Comparison of ENCODE assay signal across 8 mouse cellular contexts in the genomic region with DNA sequence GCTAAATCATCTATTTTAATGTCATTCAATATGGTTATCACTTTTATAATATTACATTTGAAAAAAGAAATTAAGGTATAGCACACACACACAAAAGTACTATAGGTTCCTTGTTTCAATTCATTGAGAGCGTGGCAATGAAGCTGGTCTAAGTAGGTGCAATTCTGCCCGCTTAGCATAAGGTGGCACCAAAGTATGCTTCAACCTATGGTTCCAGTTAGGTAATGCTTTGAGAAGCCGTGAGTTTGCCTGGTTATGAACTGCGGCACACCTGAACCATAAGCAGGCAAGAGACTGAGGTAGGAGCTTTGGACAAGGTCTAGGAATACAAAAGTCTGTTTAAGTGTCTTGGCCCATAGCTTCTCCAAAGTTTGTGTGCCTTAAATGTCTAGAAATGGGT.
DNase-seq lines count a peak whose midpoint lies in the region; ATAC-seq lines count a peak whose summit lies in the region.

No protein-coding gene starts in this region.

- H3K27ac ChIP-seq in midbrain, embryonic 13.5 days: no peak overlapping the region
- H3K27ac ChIP-seq in midbrain, embryonic 10.5 days (replicated peaks): no peak overlapping the region
- H3K27ac ChIP-seq in embryonic facial prominence, embryonic 11.5 days (replicated peaks; ENCODE audit: low read depth, low read length): no peak overlapping the region
- H3K27ac ChIP-seq in kidney, embryonic 15.5 days: no peak overlapping the region
- no peak overlapping the region for H3K27ac ChIP-seq in stomach, embryonic 15.5 days

- no peak for DNase-seq in midbrain, embryonic 10.5 days (ENCODE audit: low spot score)
- DNase-seq in T-cell, adult 2 months (ENCODE audit: low spot score): peak; percentile 59
- DNase-seq in embryonic facial prominence, embryonic 11.5 days (ENCODE audit: low spot score): peak; percentile 69
- DNase-seq in lung, postnatal 25 days (ENCODE audit: low spot score): peak; percentile 42
- no peak for DNase-seq in ovary, postnatal 36 days (ENCODE audit: low spot score)

- H3K4me3 ChIP-seq in midbrain, embryonic 13.5 days (replicated peaks): no peak overlapping the region
- no peak overlapping the region for H3K4me3 ChIP-seq in midbrain, embryonic 10.5 days
- H3K4me3 ChIP-seq in embryonic facial prominence, embryonic 11.5 days (ENCODE audit: low read depth, low read length): no peak overlapping the region
- H3K4me3 ChIP-seq in kidney, embryonic 15.5 days (replicated peaks): no peak overlapping the region
- H3K4me3 ChIP-seq in stomach, embryonic 15.5 days (replicated peaks): no peak overlapping the region

- no peaks in the 10 kb centered on the region for H3K27me3 ChIP-seq in midbrain, embryonic 13.5 days
- no peaks in the 10 kb centered on the region for H3K27me3 ChIP-seq in midbrain, embryonic 10.5 days (ENCODE audit: low read depth, poor library complexity, severe bottlenecking)
- no peaks in the 10 kb centered on the region for H3K27me3 ChIP-seq in embryonic facial prominence, embryonic 11.5 days (ENCODE audit: control insufficient read depth, insufficient read depth, low read length)
- H3K27me3 ChIP-seq in kidney, embryonic 15.5 days: no peaks in the 10 kb centered on the region
- no peaks in the 10 kb centered on the region for H3K27me3 ChIP-seq in stomach, embryonic 15.5 days (replicated peaks)

- H3K9me3 ChIP-seq in midbrain, embryonic 13.5 days: no peaks in the 10 kb centered on the region
- no peaks in the 10 kb centered on the region for H3K9me3 ChIP-seq in midbrain, embryonic 10.5 days (replicated peaks)
- no peaks in the 10 kb centered on the region for H3K9me3 ChIP-seq in embryonic facial prominence, embryonic 11.5 days (replicated peaks; ENCODE audit: control insufficient read depth, low read length)
- H3K9me3 ChIP-seq in kidney, embryonic 15.5 days (replicated peaks): no peaks in the 10 kb centered on the region
- no peaks in the 10 kb centered on the region for H3K9me3 ChIP-seq in stomach, embryonic 15.5 days

- WGBS in midbrain, embryonic 13.5 days: 32% methylated on average over 4 of the region's 4 CpGs
- WGBS in midbrain, embryonic 10.5 days: 41% methylated on average over 4 of the region's 4 CpGs
- WGBS in embryonic facial prominence, embryonic 11.5 days: 26% methylated on average over 4 of the region's 4 CpGs
- 14% methylated on average over 4 of the region's 4 CpGs for whole genome bisulfite sequencing in kidney, embryonic 15.5 days
- WGBS in stomach, embryonic 15.5 days: 18% methylated on average over 4 of the region's 4 CpGs

- H3K36me3 ChIP-seq in midbrain, embryonic 13.5 days: no peaks in the 10 kb centered on the region
- H3K36me3 ChIP-seq in midbrain, embryonic 10.5 days: no peaks in the 10 kb centered on the region
- H3K36me3 ChIP-seq in embryonic facial prominence, embryonic 11.5 days (replicated peaks; ENCODE audit: control insufficient read depth, insufficient read depth, low read depth, low read length): no peaks in the 10 kb centered on the region
- no peaks in the 10 kb centered on the region for H3K36me3 ChIP-seq in kidney, embryonic 15.5 days
- H3K36me3 ChIP-seq in stomach, embryonic 15.5 days: no peaks in the 10 kb centered on the region

- no peaks in the 10 kb centered on the region for H3K4me1 ChIP-seq in midbrain, embryonic 13.5 days (replicated peaks)
- H3K4me1 ChIP-seq in midbrain, embryonic 10.5 days: no peaks in the 10 kb centered on the region
- no peaks in the 10 kb centered on the region for H3K4me1 ChIP-seq in embryonic facial prominence, embryonic 11.5 days (ENCODE audit: control insufficient read depth, insufficient read depth, low read length)
- no peaks in the 10 kb centered on the region for H3K4me1 ChIP-seq in kidney, embryonic 15.5 days
- no peaks in the 10 kb centered on the region for H3K4me1 ChIP-seq in stomach, embryonic 15.5 days

- no peak overlapping the region for H3K4me2 ChIP-seq in midbrain, embryonic 13.5 days (replicated peaks)
- H3K4me2 ChIP-seq in embryonic facial prominence, embryonic 11.5 days (ENCODE audit: low read depth, low read length): no peak overlapping the region
- no peak overlapping the region for H3K4me2 ChIP-seq in kidney, embryonic 15.5 days
- no peak overlapping the region for H3K4me2 ChIP-seq in stomach, embryonic 15.5 days

- H3K9ac ChIP-seq in midbrain, embryonic 13.5 days (replicated peaks): no peak overlapping the region
- no peak overlapping the region for H3K9ac ChIP-seq in embryonic facial prominence, embryonic 11.5 days (replicated peaks; ENCODE audit: low read length)
- H3K9ac ChIP-seq in kidney, embryonic 15.5 days: no peak overlapping the region
- H3K9ac ChIP-seq in stomach, embryonic 15.5 days: no peak overlapping the region

- ATAC-seq in midbrain, embryonic 13.5 days: peak; percentile 72
- ATAC-seq in embryonic facial prominence, embryonic 11.5 days (replicated peaks; ENCODE audit: insufficient number of reproducible peaks, low FRiP score, low TSS enrichment, low read depth): no peak
- ATAC-seq in kidney, embryonic 15.5 days (replicated peaks; ENCODE audit: low FRiP score): peak; percentile 67; the same call in 1 of the 2 replicates
- ATAC-seq in stomach, embryonic 15.5 days (ENCODE audit: insufficient read depth, low FRiP score, low read depth): peak; percentile 44; the same call in 1 of the 2 replicates

Comparison
In these comparisons a context has a peak if more than half of its experiments do, and no peak if none do; other contexts are left out.
1. DNase-seq: peak in T-cell, adult 2 months (single experiment), embryonic facial prominence, embryonic 11.5 days (single experiment) and lung, postnatal 25 days (single experiment); none in midbrain, embryonic 10.5 days (single experiment) and ovary, postnatal 36 days (single experiment).